Mouse (Mus musculus) right cerebral cortex, postnatal 14 days (tissue): ENCODE measurements around the gene Vamp2.
A peak's percentile ranks its signal among the peaks of the same experiment; 100 is the strongest.

Source experiments
- DNase-seq: peaks from one replicate; pipeline ENCODE4 v3.0.0; 2022

The Vamp2 gene

GRCm38 (mm10) chr11:69065394-69065925 is 22.8 kb upstream of the Vamp2 start:
- DNase-seq, result no peak

GRCm38 (mm10) chr11:69066163-69066861 is 22.0 kb upstream of the Vamp2 start:
- DNase-seq, result peak; percentile 42

GRCm38 (mm10) chr11:69066956-69067355 is 21.3 kb upstream of the Vamp2 start:
- peak; percentile 81 for DNase-seq

GRCm38 (mm10) chr11:69067601-69068000 is 20.7 kb upstream of the Vamp2 start:
- no peak for DNase-seq

- DNase-seq, result no peak
Measured at GRCm38 (mm10) chr11:69070093-69070492, 18.2 kb upstream of the Vamp2 start.

GRCm38 (mm10) chr11:69070590-69071222 is 17.6 kb upstream of the Vamp2 start, which contains the start of gene Tmem107:
Gene Tmem107 (plus strand): TSS chr11:69070806.
- DNase-seq, result peak; percentile 92

GRCm38 (mm10) chr11:69071262-69071661 is 17.0 kb upstream of the Vamp2 start:
- no peak for DNase-seq

GRCm38 (mm10) chr11:69072234-69072633 is 16.1 kb upstream of the Vamp2 start:
- DNase-seq, result no peak

- no peak for DNase-seq
Measured at GRCm38 (mm10) chr11:69072666-69073064, 15.6 kb upstream of the Vamp2 start.

GRCm38 (mm10) chr11:69073065-69073888 is 15.0 kb upstream of the Vamp2 start:
- DNase-seq, result peak; percentile 82

- DNase-seq, result no peak
Measured at GRCm38 (mm10) chr11:69073951-69074775, 14.1 kb upstream of the Vamp2 start.

GRCm38 (mm10) chr11:69074776-69075069 is 13.6 kb upstream of the Vamp2 start:
- DNase-seq, result no peak

- no peak for DNase-seq
Measured at GRCm38 (mm10) chr11:69075764-69076479, 12.4 kb upstream of the Vamp2 start.

GRCm38 (mm10) chr11:69076572-69076971 is 11.7 kb upstream of the Vamp2 start:
- no peak for DNase-seq

GRCm38 (mm10) chr11:69077316-69077715 is 11.0 kb upstream of the Vamp2 start:
- no peak for DNase-seq

- DNase-seq, result no peak
Measured at GRCm38 (mm10) chr11:69078041-69078440, 10.2 kb upstream of the Vamp2 start.

GRCm38 (mm10) chr11:69078805-69079438 is 9.4 kb upstream of the Vamp2 start:
- DNase-seq, result no peak

- no peak for DNase-seq
Measured at GRCm38 (mm10) chr11:69080102-69080854, 8.0 kb upstream of the Vamp2 start.

- no peak for DNase-seq
Measured at GRCm38 (mm10) chr11:69080855-69081222, 7.5 kb upstream of the Vamp2 start.

- no peak for DNase-seq
Measured at GRCm38 (mm10) chr11:69081613-69082012, 6.7 kb upstream of the Vamp2 start.

GRCm38 (mm10) chr11:69085608-69086007 is 2.7 kb upstream of the Vamp2 start:
- DNase-seq, result no peak
